Mouse (Mus musculus) erythroid progenitor cell, adult 5-6 weeks (primary cell): ENCODE data around the gene Sorbs1. TPM values are rescaled to one million over a fixed set of nuclear protein-coding genes. Genes with fewer than 3 reads are reported as not detected.

Source experiments
- ATAC-seq: replicated peaks from 2 replicates; pipeline ENCODE4 v1.8.0; 2016; ENCODE audit warnings: moderate number of reproducible peaks, mild to moderate bottlenecking, moderate TSS enrichment, inconsistent platforms; ENCODE audit not compliant: poor library complexity, low FRiP score, severe bottlenecking
- total RNA-seq, 2 experiments: library from RNA; stranded (forward) in 1 of 2; stranded (reverse) in 1 of 2; fragments of 150-400 nt in 1 of 2; fragments of 186-747, 209-891 nt in 1 of 2; gene quantifications; 2 replicates each; pipeline versions ENCODE4 v1.2.3 to v1.2.4; 2015 to 2017; ENCODE audit warnings: low replicate concordance in 2 of 2

The Sorbs1 gene
- total RNA-seq, 2 experiments from 2014 or later: 106 to 167 TPM

GRCm38 (mm10) chr19:40290099-40290724 lies 223.4 kb downstream of the Sorbs1 start:
- ATAC-seq: no peak

- ATAC-seq: no peak
Observed at GRCm38 (mm10) chr19:40288415-40288814, 225.2 kb downstream of the Sorbs1 start.

GRCm38 (mm10) chr19:40284704-40285103 lies 228.9 kb downstream of the Sorbs1 start:
- no peak for ATAC-seq

GRCm38 (mm10) chr19:40283415-40283814 lies 230.2 kb downstream of the Sorbs1 start:
- ATAC-seq: no peak

- ATAC-seq: no peak
Observed at GRCm38 (mm10) chr19:40278372-40279023, 235.1 kb downstream of the Sorbs1 start.

GRCm38 (mm10) chr19:40277494-40277893 lies 236.1 kb downstream of the Sorbs1 start:
- no peak for ATAC-seq

GRCm38 (mm10) chr19:40275401-40276188 lies 238.0 kb downstream of the Sorbs1 start:
- ATAC-seq: no peak

GRCm38 (mm10) chr19:40272674-40273073 lies 240.9 kb downstream of the Sorbs1 start:
- no peak for ATAC-seq

- peak; percentile 87 for ATAC-seq
Observed at GRCm38 (mm10) chr19:40271308-40271892, 242.2 kb downstream of the Sorbs1 start, which contains the start of gene Pdlim1. Pdlim1 (minus strand) TSS chr19:40271842.

GRCm38 (mm10) chr19:40270351-40271307 lies 242.9 kb downstream of the Sorbs1 start:
- peak; percentile 58 for ATAC-seq

GRCm38 (mm10) chr19:40269526-40269925 lies 244.1 kb downstream of the Sorbs1 start:
- ATAC-seq: no peak

- ATAC-seq: no peak
Observed at GRCm38 (mm10) chr19:40268493-40268892, 245.1 kb downstream of the Sorbs1 start.

GRCm38 (mm10) chr19:40267380-40267779 lies 246.2 kb downstream of the Sorbs1 start:
- no peak for ATAC-seq

GRCm38 (mm10) chr19:40259485-40259884 lies 254.1 kb downstream of the Sorbs1 start:
- ATAC-seq: no peak

GRCm38 (mm10) chr19:40257396-40257795 lies 256.2 kb downstream of the Sorbs1 start:
- ATAC-seq: no peak

- no peak for ATAC-seq
Observed at GRCm38 (mm10) chr19:40256376-40257050, 257.1 kb downstream of the Sorbs1 start.

GRCm38 (mm10) chr19:40255561-40255960 lies 258.0 kb downstream of the Sorbs1 start:
- no peak for ATAC-seq

- no peak for ATAC-seq
Observed at GRCm38 (mm10) chr19:40254741-40255140, 258.8 kb downstream of the Sorbs1 start.

GRCm38 (mm10) chr19:40253768-40254167 lies 259.8 kb downstream of the Sorbs1 start:
- ATAC-seq: no peak
